Mouse (Mus musculus) kidney, embryonic 16.5 days (tissue): ENCODE measurements around the gene Il1rapl2. TPM values are rescaled to one million over a fixed set of nuclear protein-coding genes. Genes with fewer than 3 reads are reported as not detected.
A peak's percentile ranks its signal among the peaks of the same experiment; 100 is the strongest.

Experiments used
- ATAC-seq: fragments of 200-750 bp; cut with Nextera tagmentation; 2 replicates; pipeline ENCODE4 v1.8.0; 2017; ENCODE audit warnings: moderate TSS enrichment; ENCODE audit not compliant: low FRiP score, low TSS enrichment
- H3K27ac ChIP-seq: fragments of 300-500 bp; sonication (generic); 2 replicates; pipeline ENCODE4 v1.5.1; 2014; ENCODE audit warnings: low read length
- H3K27me3 ChIP-seq: fragments of 300-500 bp; sonication (generic); 2 replicates; pipeline ENCODE4 v1.6.1; 2014; ENCODE audit warnings: low read length, control low read depth, mixed read lengths; ENCODE audit not compliant: insufficient read depth
- H3K36me3 ChIP-seq: fragments of 300-500 bp; sonication (generic); 2 replicates; pipeline ENCODE4 v1.6.1; 2014; ENCODE audit warnings: low read length, control low read depth, mixed read lengths; ENCODE audit not compliant: insufficient read depth
- H3K4me1 ChIP-seq: fragments of 300-500 bp; sonication (generic); 2 replicates; pipeline ENCODE4 v1.6.1; 2014; ENCODE audit warnings: low read length, control low read depth, mixed read lengths; ENCODE audit not compliant: insufficient read depth
- H3K4me2 ChIP-seq: fragments of 300-500 bp; sonication (generic); replicated peaks from 2 replicates; pipeline ENCODE4 v1.6.1; 2014; ENCODE audit warnings: low read depth, low read length
- H3K4me3 ChIP-seq: fragments of 300-500 bp; sonication (generic); 2 replicates; pipeline ENCODE4 v1.5.1; 2014; ENCODE audit warnings: mild to moderate bottlenecking, low read length
- H3K9ac ChIP-seq: fragments of 300-500 bp; sonication (generic); replicated peaks from 2 replicates; pipeline ENCODE4 v1.6.1; 2014; ENCODE audit warnings: low read length
- H3K9me3 ChIP-seq: fragments of 300-500 bp; sonication (generic); 2 replicates; pipeline ENCODE4 v1.6.1; 2016; ENCODE audit warnings: low read length, control low read depth
- WGBS: fragments of 180-500 bp; shearing (Covaris S2); extraction: QIAGEN DNeasy Blood & Tissue Kit; methylation state at CpG from one replicate; pipeline ENCODE4 v1.1.7; 2014; 5-methylcytosine and 5-hydroxymethylcytosine counted together
- polyA plus RNA-seq: library from polyadenylated mRNA; unstranded; fragments of >200 nt; fragmentation: Nextera tagmentation; extraction: Ambion mirVana; gene quantifications from 2 replicates; pipeline ENCODE4 v1.2.1, GENCODE M21; 2015

Gene Il1rapl2
- polyA plus RNA-seq = 0.28 and 0.31 TPM in 2 replicates

- Histone ChIP-seq H3K27ac (no peak within 1 kb of the TSS), H3K4me1 (0 out of 2 replicates have a peak, but pooled peaks cover 4% of the 10 kb centered on the region), H3K4me2 (peak within 1 kb of the TSS; percentile 71), H3K9ac (no peak within 1 kb of the TSS), H3K4me3 (peak within 1 kb of the TSS; percentile 43), H3K9me3 (no peaks in the 10 kb centered on the region), H3K36me3 (no peaks in the 10 kb centered on the region), H3K27me3 (peaks cover 49% of the 10 kb centered on the region)
- 18% methylated on average over 43 of the region's 47 CpGs for WGBS
- peak; percentile 90 for ATAC-seq
These were observed at the start of gene Il1rapl2 for GRCm38 (mm10) chrX:137570321-137571195. Gene Il1rapl2 (plus strand): TSS chrX:137570608.

- Histone ChIP-seq H3K27me3 (no peaks in the 10 kb centered on the region), H3K9ac (no peak overlapping the region), H3K9me3 (no peaks in the 10 kb centered on the region), H3K27ac (no peak overlapping the region), H3K4me3 (no peak overlapping the region), H3K36me3 (no peaks in the 10 kb centered on the region), H3K4me1 (no peaks in the 10 kb centered on the region), H3K4me2 (no peak overlapping the region)
- WGBS = 76% methylated on average over 2 of the region's 2 CpGs
- no peak for ATAC-seq
These were observed 22.1 kb upstream of the Il1rapl2 start for GRCm38 (mm10) chrX:137548348-137548747.

- H3K4me1 ChIP-seq = 0 out of 2 replicates have a peak, but pooled peaks cover 4% of the 10 kb centered on the region
- H3K27me3 ChIP-seq = peaks cover 49% of the 10 kb centered on the region
- H3K4me2 ChIP-seq = peak overlapping the region; percentile 71
- no peaks in the 10 kb centered on the region for H3K36me3 ChIP-seq
- peak; percentile 37; the same call in 1 of the 2 replicates for ATAC-seq
- no peak overlapping the region for H3K9ac ChIP-seq
- H3K4me3 ChIP-seq = peak overlapping the region; percentile 43
- H3K27ac ChIP-seq = no peak overlapping the region
- no peaks in the 10 kb centered on the region for H3K9me3 ChIP-seq
- WGBS = 31% methylated on average over 21 of the region's 21 CpGs
These were observed 778 bp upstream of the Il1rapl2 start for GRCm38 (mm10) chrX:137569472-137570188.

GRCm38 (mm10) chrX:137582656-137583055 lies 12.2 kb downstream of the Il1rapl2 start:
- Histone ChIP-seq H3K27ac (no peak overlapping the region), H3K27me3 (no peaks in the 10 kb centered on the region), H3K4me1 (no peaks in the 10 kb centered on the region), H3K9ac (no peak overlapping the region), H3K4me2 (no peak overlapping the region), H3K4me3 (no peak overlapping the region), H3K36me3 (no peaks in the 10 kb centered on the region), H3K9me3 (no peaks in the 10 kb centered on the region)
- WGBS = 26% methylated on average over 1 of the region's 1 CpGs
- no peak for ATAC-seq

- H3K9ac ChIP-seq = no peak overlapping the region
- H3K4me2 ChIP-seq = no peak overlapping the region
- no peak overlapping the region for H3K4me3 ChIP-seq
- H3K27me3 ChIP-seq = no peaks in the 10 kb centered on the region
- ATAC-seq = no peak
- H3K9me3 ChIP-seq = no peaks in the 10 kb centered on the region
- no peak overlapping the region for H3K27ac ChIP-seq
- H3K4me1 ChIP-seq = no peaks in the 10 kb centered on the region
- no peaks in the 10 kb centered on the region for H3K36me3 ChIP-seq
These were observed 50.3 kb downstream of the Il1rapl2 start for GRCm38 (mm10) chrX:137620697-137621096.

GRCm38 (mm10) chrX:137667011-137667410 lies 96.6 kb downstream of the Il1rapl2 start:
- H3K27me3 ChIP-seq = peaks cover 2% of the 10 kb centered on the region; the same call in 1 of the 2 replicates
- H3K36me3 ChIP-seq = no peaks in the 10 kb centered on the region
- H3K4me2 ChIP-seq = no peak overlapping the region
- no peaks in the 10 kb centered on the region for H3K9me3 ChIP-seq
- no peak overlapping the region for H3K27ac ChIP-seq
- WGBS = 38% methylated on average over 2 of the region's 2 CpGs
- H3K4me3 ChIP-seq = no peak overlapping the region
- no peak for ATAC-seq
- no peaks in the 10 kb centered on the region for H3K4me1 ChIP-seq
- H3K9ac ChIP-seq = no peak overlapping the region

GRCm38 (mm10) chrX:137687974-137688373 lies 117.6 kb downstream of the Il1rapl2 start:
- Histone ChIP-seq H3K4me1 (no peaks in the 10 kb centered on the region), H3K9me3 (no peaks in the 10 kb centered on the region), H3K4me3 (no peak overlapping the region), H3K36me3 (no peaks in the 10 kb centered on the region), H3K27me3 (no peaks in the 10 kb centered on the region), H3K4me2 (no peak overlapping the region), H3K9ac (no peak overlapping the region), H3K27ac (no peak overlapping the region)
- no peak for ATAC-seq
- 77% methylated on average over 1 of the region's 1 CpGs for WGBS

- no peaks in the 10 kb centered on the region for H3K36me3 ChIP-seq
- H3K4me3 ChIP-seq = no peak overlapping the region
- H3K4me2 ChIP-seq = no peak overlapping the region
- no peaks in the 10 kb centered on the region for H3K4me1 ChIP-seq
- H3K27ac ChIP-seq = no peak overlapping the region
- no peak for ATAC-seq
- 67% methylated on average over 2 of the region's 2 CpGs for WGBS
- H3K9me3 ChIP-seq = no peaks in the 10 kb centered on the region
- H3K27me3 ChIP-seq = no peaks in the 10 kb centered on the region
- H3K9ac ChIP-seq = no peak overlapping the region
These were observed 129.6 kb downstream of the Il1rapl2 start for GRCm38 (mm10) chrX:137700006-137700405.

GRCm38 (mm10) chrX:137755537-137755936 lies 185.1 kb downstream of the Il1rapl2 start:
- no peak overlapping the region for H3K4me2 ChIP-seq
- no peaks in the 10 kb centered on the region for H3K4me1 ChIP-seq
- WGBS = 59% methylated on average over 3 of the region's 3 CpGs
- no peaks in the 10 kb centered on the region for H3K27me3 ChIP-seq
- no peak overlapping the region for H3K9ac ChIP-seq
- no peak overlapping the region for H3K4me3 ChIP-seq
- ATAC-seq = peak; percentile 54; the same call in 1 of the 2 replicates
- H3K9me3 ChIP-seq = no peaks in the 10 kb centered on the region
- no peak overlapping the region for H3K27ac ChIP-seq
- H3K36me3 ChIP-seq = no peaks in the 10 kb centered on the region
